Mouse (Mus musculus): ENCODE measurements at regions not wholly inside any gene's neighbourhood (a gene's known extent, or its start where the extent isn't known, plus 50 kb on each side); places are given as distances from the start of the nearest gene placed in this dataset.

DNA sequence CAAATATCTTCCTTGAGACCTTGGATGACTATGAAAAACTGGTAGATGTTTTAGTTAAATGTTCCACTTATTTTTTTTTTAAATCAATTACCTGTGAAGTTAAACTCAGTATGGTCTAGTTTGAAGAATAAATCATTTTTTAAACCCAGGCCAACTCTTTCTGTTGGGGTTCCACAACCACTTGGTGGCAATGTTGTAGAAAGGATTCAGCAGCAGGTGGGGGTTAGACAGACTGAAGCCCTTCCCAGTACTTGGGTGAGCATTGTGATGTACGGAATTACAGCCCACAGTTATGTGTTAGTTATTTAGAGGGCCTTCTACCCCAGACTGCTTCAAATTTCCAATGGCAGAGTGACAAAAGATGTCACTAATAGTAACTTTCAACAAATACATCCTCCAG is 375.0 kb downstream of the Pros1 start:
- Histone ChIP-seq H3K4me3 (replicated peaks; ENCODE audit: low read length) (no peak overlapping the region), H3K9me3 (ENCODE audit: control insufficient read depth, low read length) (no peaks in the 10 kb centered on the region), H3K9ac (replicated peaks; ENCODE audit: low read depth, low read length) (no peak overlapping the region), H3K36me3 (ENCODE audit: control insufficient read depth, insufficient read depth) (no peaks in the 10 kb centered on the region), H3K4me1 (replicated peaks; ENCODE audit: control insufficient read depth, insufficient read depth, low read length) (no peaks in the 10 kb centered on the region), H3K4me2 (ENCODE audit: low read length) (no peak overlapping the region), H3K27me3 (replicated peaks; ENCODE audit: control insufficient read depth, insufficient read depth, low read length) (no peaks in the 10 kb centered on the region), H3K27ac (ENCODE audit: low read length) (no peak overlapping the region)
- ATAC-seq: no peak
- 13% methylated on average over 1 of the region's 1 CpGs for WGBS

DNA sequence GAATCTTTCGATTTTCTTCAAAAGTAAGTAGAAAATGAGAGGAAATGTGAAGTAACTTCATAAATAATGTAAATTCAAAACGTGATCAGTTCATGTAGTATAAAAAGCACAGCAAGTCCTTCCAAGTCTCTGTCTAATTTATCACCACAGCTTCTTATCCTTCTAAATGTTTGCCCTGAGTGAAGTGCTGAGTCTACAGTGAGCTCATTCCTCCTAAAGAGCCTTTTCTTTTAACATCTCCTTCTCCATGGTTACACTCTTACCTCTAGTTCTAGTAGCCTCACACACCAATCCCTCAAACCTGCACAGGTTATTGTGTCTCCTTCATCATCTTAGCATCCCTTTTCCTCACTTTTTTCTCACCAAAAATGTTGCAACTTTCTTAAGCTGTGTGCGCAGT is 375.5 kb downstream of the Pros1 start:
- 66% methylated on average over 3 of the region's 3 CpGs for WGBS
- H3K4me2 ChIP-seq (ENCODE audit: low read length): no peak overlapping the region
- no peaks in the 10 kb centered on the region for H3K4me1 ChIP-seq (replicated peaks; ENCODE audit: control insufficient read depth, insufficient read depth, low read length)
- no peaks in the 10 kb centered on the region for H3K36me3 ChIP-seq (ENCODE audit: control insufficient read depth, insufficient read depth)
- no peak overlapping the region for H3K27ac ChIP-seq (ENCODE audit: low read length)
- no peak overlapping the region for H3K4me3 ChIP-seq (replicated peaks; ENCODE audit: low read length)
- H3K9ac ChIP-seq (replicated peaks; ENCODE audit: low read depth, low read length): no peak overlapping the region
- H3K9me3 ChIP-seq (ENCODE audit: control insufficient read depth, low read length): no peaks in the 10 kb centered on the region
- no peaks in the 10 kb centered on the region for H3K27me3 ChIP-seq (replicated peaks; ENCODE audit: control insufficient read depth, insufficient read depth, low read length)
- no peak for ATAC-seq

DNA sequence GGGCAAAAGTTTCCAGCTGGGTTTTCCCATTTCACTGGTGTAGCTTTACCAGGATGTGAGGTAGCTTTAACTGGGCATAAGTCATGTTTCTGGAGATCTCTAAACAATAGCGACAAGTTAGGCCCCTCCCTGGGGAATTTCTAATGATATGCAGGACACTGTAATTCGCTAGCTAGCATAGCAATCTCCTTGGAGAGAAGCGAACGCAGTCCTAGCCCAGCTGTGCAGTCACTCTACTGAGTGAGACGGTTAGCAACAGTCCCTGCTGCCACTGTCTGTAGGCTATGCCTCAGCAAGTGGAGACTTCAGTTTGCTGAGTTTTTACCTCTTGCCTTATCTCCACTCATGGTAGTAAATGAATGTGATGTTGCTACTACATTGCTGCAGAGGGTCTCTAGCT is 416.1 kb downstream of the Pros1 start:
- 46% methylated on average over 5 of the region's 5 CpGs for WGBS
- no peak overlapping the region for H3K27ac ChIP-seq (ENCODE audit: low read length)
- no peak for ATAC-seq
- no peak overlapping the region for H3K4me2 ChIP-seq (ENCODE audit: low read length)
- no peak overlapping the region for H3K4me3 ChIP-seq (replicated peaks; ENCODE audit: low read length)
- H3K9me3 ChIP-seq (ENCODE audit: control insufficient read depth, low read length): no peaks in the 10 kb centered on the region
- H3K36me3 ChIP-seq (ENCODE audit: control insufficient read depth, insufficient read depth): no peaks in the 10 kb centered on the region
- H3K4me1 ChIP-seq (replicated peaks; ENCODE audit: control insufficient read depth, insufficient read depth, low read length): no peaks in the 10 kb centered on the region
- H3K9ac ChIP-seq (replicated peaks; ENCODE audit: low read depth, low read length): no peak overlapping the region
- no peaks in the 10 kb centered on the region for H3K27me3 ChIP-seq (replicated peaks; ENCODE audit: control insufficient read depth, insufficient read depth, low read length)

DNA sequence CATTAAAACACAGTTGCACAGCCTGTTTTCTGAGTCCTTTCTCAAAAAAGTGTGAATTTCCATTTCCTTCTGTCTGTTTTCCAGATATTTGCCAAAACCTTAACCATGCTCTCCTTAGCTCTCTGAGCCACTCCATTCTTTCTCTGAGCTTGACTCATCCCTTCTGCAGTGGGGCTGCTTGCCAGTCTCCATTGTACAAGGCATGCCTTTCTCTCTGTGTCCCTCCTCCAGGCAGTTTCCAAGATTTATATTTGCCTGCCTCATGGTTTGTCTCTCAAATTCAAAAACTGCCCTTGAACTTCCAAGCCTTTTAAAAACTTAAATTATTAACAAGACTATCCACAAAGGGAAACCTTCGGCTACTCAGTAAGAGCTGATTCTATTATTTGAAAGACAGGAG is 423.4 kb downstream of the Pros1 start:
- H3K4me1 ChIP-seq (replicated peaks; ENCODE audit: control insufficient read depth, insufficient read depth, low read length): no peaks in the 10 kb centered on the region
- no peak overlapping the region for H3K4me3 ChIP-seq (replicated peaks; ENCODE audit: low read length)
- WGBS: 47% methylated on average over 1 of the region's 1 CpGs
- no peaks in the 10 kb centered on the region for H3K9me3 ChIP-seq (ENCODE audit: control insufficient read depth, low read length)
- no peak overlapping the region for H3K9ac ChIP-seq (replicated peaks; ENCODE audit: low read depth, low read length)
- no peak overlapping the region for H3K4me2 ChIP-seq (ENCODE audit: low read length)
- no peak for ATAC-seq
- no peaks in the 10 kb centered on the region for H3K27me3 ChIP-seq (replicated peaks; ENCODE audit: control insufficient read depth, insufficient read depth, low read length)
- no peak overlapping the region for H3K27ac ChIP-seq (ENCODE audit: low read length)
- H3K36me3 ChIP-seq (ENCODE audit: control insufficient read depth, insufficient read depth): no peaks in the 10 kb centered on the region

DNA sequence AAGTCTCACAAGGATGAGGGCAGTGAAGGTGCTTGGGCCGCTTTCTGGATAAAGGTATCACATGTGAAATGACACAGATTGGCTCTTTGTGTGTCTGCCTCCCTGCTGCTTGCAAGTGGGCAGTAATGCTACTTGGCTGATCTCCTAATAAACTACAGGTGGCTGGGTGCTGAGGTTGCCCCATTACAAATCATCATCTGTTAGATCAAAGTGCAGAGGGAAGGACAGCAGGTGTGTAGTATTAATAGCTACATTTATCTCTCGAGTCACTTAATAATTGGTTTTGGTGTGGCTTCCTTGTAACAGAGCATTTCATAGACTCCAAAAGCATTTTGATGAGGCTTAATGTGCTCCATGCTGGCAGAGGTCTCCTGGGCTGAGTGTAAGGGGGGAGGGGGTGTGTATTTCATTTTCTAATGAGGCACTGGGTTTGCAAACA is 424.2 kb downstream of the Pros1 start:
- Histone ChIP-seq H3K4me2 (ENCODE audit: low read length) (no peak overlapping the region), H3K27me3 (replicated peaks; ENCODE audit: control insufficient read depth, insufficient read depth, low read length) (no peaks in the 10 kb centered on the region), H3K9me3 (ENCODE audit: control insufficient read depth, low read length) (no peaks in the 10 kb centered on the region), H3K4me1 (replicated peaks; ENCODE audit: control insufficient read depth, insufficient read depth, low read length) (no peaks in the 10 kb centered on the region), H3K4me3 (replicated peaks; ENCODE audit: low read length) (no peak overlapping the region), H3K9ac (replicated peaks; ENCODE audit: low read depth, low read length) (no peak overlapping the region), H3K27ac (ENCODE audit: low read length) (no peak overlapping the region), H3K36me3 (ENCODE audit: control insufficient read depth, insufficient read depth) (no peaks in the 10 kb centered on the region)
- WGBS: 23% methylated on average over 2 of the region's 2 CpGs
- ATAC-seq: peak; percentile 72

DNA sequence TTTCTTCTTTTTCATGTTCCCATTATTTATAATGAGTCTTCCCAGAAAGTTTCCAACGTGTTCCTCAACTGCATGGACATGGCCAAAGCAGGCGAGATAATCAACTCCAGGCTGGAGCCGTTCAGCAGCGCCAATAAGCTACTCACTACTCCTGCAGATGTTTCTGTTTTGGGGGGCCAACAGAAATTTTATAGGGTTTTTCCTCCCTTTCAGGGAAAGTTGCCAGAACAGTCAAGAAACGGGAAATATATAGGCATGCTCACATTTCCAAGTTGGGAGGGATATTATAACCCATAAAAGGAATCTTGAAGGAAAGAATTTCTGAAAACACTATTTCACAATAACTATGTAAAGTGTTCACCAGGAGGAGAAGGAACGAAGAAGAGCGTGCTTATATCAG is 433.5 kb downstream of the Pros1 start:
- Histone ChIP-seq H3K27ac (ENCODE audit: low read length) (no peak overlapping the region), H3K4me3 (replicated peaks; ENCODE audit: low read length) (no peak overlapping the region), H3K27me3 (replicated peaks; ENCODE audit: control insufficient read depth, insufficient read depth, low read length) (no peaks in the 10 kb centered on the region), H3K9ac (replicated peaks; ENCODE audit: low read depth, low read length) (no peak overlapping the region), H3K4me1 (replicated peaks; ENCODE audit: control insufficient read depth, insufficient read depth, low read length) (no peaks in the 10 kb centered on the region; the same call in 1 of the 2 replicates), H3K4me2 (ENCODE audit: low read length) (no peak overlapping the region), H3K9me3 (ENCODE audit: control insufficient read depth, low read length) (no peaks in the 10 kb centered on the region), H3K36me3 (ENCODE audit: control insufficient read depth, insufficient read depth) (no peaks in the 10 kb centered on the region)
- ATAC-seq: no peak
- 88% methylated on average over 7 of the region's 7 CpGs for WGBS

DNA sequence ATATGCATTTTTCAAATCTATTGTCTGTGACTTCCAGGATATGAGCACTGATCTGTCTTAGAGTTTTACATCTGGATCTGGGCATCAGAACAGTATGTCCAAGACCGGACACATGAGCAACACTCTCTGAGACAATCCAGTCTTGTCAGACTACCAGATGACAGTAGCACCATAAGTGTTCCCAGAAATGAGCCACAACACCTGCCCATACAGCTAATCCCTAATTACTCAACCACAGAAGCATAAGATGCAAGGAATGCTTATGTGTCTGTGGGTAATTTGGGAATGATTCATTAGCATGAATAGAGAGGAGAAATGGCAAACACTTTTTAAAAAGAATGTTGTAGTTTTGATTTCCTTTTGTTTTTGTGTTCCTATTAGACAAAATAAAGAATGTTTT is 457.6 kb downstream of the Pros1 start:
- H3K27me3 ChIP-seq (replicated peaks; ENCODE audit: control insufficient read depth, insufficient read depth, low read length): no peaks in the 10 kb centered on the region
- H3K36me3 ChIP-seq (ENCODE audit: control insufficient read depth, insufficient read depth): no peaks in the 10 kb centered on the region
- no peak overlapping the region for H3K27ac ChIP-seq (ENCODE audit: low read length)
- no peaks in the 10 kb centered on the region for H3K9me3 ChIP-seq (ENCODE audit: control insufficient read depth, low read length)
- H3K4me2 ChIP-seq (ENCODE audit: low read length): no peak overlapping the region
- no peak overlapping the region for H3K4me3 ChIP-seq (replicated peaks; ENCODE audit: low read length)
- H3K4me1 ChIP-seq (replicated peaks; ENCODE audit: control insufficient read depth, insufficient read depth, low read length): no peaks in the 10 kb centered on the region
- no peak for ATAC-seq
- 71% methylated on average over 1 of the region's 1 CpGs for WGBS
- no peak overlapping the region for H3K9ac ChIP-seq (replicated peaks; ENCODE audit: low read depth, low read length)

DNA sequence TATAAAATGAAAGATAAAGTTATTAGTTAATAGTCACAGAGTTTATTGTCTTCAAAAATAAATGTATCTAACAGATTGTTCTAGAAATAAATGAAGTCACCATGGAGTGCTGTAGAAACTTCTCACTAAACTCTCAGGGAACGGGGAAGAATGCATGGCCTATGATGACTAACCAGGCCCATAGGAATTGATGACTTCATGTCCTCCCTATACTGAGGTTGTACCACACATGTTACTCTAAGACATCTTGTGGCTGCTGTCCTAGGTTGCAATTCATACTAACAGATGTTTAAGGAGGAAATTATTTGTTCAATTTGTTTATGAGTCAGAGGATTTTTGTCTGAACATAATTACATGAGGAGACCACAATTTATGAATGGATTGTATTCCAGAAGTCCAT is 459.4 kb downstream of the Pros1 start:
- 89% methylated on average over 1 of the region's 1 CpGs for WGBS
- H3K27ac ChIP-seq (ENCODE audit: low read length): no peak overlapping the region
- H3K36me3 ChIP-seq (ENCODE audit: control insufficient read depth, insufficient read depth): no peaks in the 10 kb centered on the region
- H3K4me1 ChIP-seq (replicated peaks; ENCODE audit: control insufficient read depth, insufficient read depth, low read length): no peaks in the 10 kb centered on the region
- H3K4me3 ChIP-seq (replicated peaks; ENCODE audit: low read length): no peak overlapping the region
- no peaks in the 10 kb centered on the region for H3K9me3 ChIP-seq (ENCODE audit: control insufficient read depth, low read length)
- H3K4me2 ChIP-seq (ENCODE audit: low read length): no peak overlapping the region
- no peak for ATAC-seq
- H3K27me3 ChIP-seq (replicated peaks; ENCODE audit: control insufficient read depth, insufficient read depth, low read length): no peaks in the 10 kb centered on the region
- no peak overlapping the region for H3K9ac ChIP-seq (replicated peaks; ENCODE audit: low read depth, low read length)

DNA sequence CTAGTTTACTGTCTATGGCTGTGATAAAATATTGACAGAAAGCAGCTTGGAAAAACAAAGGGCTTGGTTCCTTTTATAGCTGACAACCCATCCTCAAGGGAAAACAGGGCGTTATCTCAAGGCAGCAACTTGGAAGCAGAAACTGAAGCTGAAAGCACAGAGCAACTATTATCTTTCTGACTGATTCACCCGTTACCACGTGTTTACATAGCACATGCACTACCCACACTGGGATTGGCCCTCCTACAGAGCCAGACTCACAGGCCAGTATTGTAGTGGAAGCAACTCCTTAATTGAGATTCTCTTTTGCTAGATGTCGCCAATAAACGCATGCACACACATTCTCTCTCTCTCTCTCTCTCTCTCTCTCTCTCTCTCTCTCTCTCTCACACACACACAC is 465.5 kb downstream of the Pros1 start:
- Histone ChIP-seq H3K9ac (replicated peaks; ENCODE audit: low read depth, low read length) (no peak overlapping the region), H3K9me3 (ENCODE audit: control insufficient read depth, low read length) (no peaks in the 10 kb centered on the region), H3K27ac (ENCODE audit: low read length) (no peak overlapping the region), H3K4me1 (replicated peaks; ENCODE audit: control insufficient read depth, insufficient read depth, low read length) (no peaks in the 10 kb centered on the region), H3K27me3 (replicated peaks; ENCODE audit: control insufficient read depth, insufficient read depth, low read length) (no peaks in the 10 kb centered on the region), H3K36me3 (ENCODE audit: control insufficient read depth, insufficient read depth) (no peaks in the 10 kb centered on the region), H3K4me2 (ENCODE audit: low read length) (no peak overlapping the region), H3K4me3 (replicated peaks; ENCODE audit: low read length) (no peak overlapping the region)
- no peak for ATAC-seq
- WGBS: 56% methylated on average over 5 of the region's 5 CpGs

DNA sequence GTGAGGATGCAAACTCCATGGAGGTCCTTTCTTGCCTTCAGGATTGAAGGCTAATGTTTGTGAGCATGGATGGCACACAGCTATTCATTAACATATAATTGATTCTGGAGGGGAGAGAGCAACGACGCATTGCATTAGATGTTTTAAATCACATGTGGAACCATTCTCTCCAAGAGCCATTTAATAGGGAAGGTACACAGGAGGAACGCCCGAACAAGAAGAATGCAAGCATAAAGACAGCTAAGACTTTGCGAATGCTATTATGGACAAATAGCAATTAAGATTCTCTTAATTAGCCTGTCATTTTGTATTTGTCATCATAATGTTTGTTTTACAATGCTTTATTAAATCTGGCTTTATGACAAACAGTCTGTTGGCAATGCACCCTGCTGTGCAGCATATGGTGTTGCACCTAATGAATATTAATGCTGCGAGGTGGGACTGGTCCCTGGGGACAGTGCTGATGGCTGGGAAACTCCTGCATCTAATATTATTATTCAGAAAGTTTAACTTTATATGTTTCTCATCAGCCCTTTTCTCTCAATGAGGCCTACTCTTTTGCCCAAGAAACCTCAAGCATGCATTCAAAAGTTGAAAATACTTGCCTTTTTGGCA is 497.5 kb downstream of the Pros1 start:
- H3K27me3 ChIP-seq (replicated peaks; ENCODE audit: control insufficient read depth, insufficient read depth, low read length): no peaks in the 10 kb centered on the region
- ATAC-seq: peak; percentile 68
- no peak overlapping the region for H3K4me2 ChIP-seq (ENCODE audit: low read length)
- no peaks in the 10 kb centered on the region for H3K4me1 ChIP-seq (replicated peaks; ENCODE audit: control insufficient read depth, insufficient read depth, low read length)
- H3K27ac ChIP-seq (ENCODE audit: low read length): no peak overlapping the region
- no peaks in the 10 kb centered on the region for H3K9me3 ChIP-seq (ENCODE audit: control insufficient read depth, low read length)
- H3K4me3 ChIP-seq (replicated peaks; ENCODE audit: low read length): no peak overlapping the region
- H3K9ac ChIP-seq (replicated peaks; ENCODE audit: low read depth, low read length): no peak overlapping the region
- 28% methylated on average over 6 of the region's 6 CpGs for WGBS
- no peaks in the 10 kb centered on the region for H3K36me3 ChIP-seq (ENCODE audit: control insufficient read depth, insufficient read depth)

All from forebrain, embryonic 16.5 days (tissue).